Mouse (Mus musculus): ENCODE data around the gene Elmo3.

- TF ChIP-seq GATA1 (IDR thresholded peaks at IDR 0.05; ENCODE audit: borderline replicate concordance, low read length) (no peak), FLI1 (IDR thresholded peaks at IDR 0.05; ENCODE audit: low read length) (no peak)
Observed at GRCm38 (mm10) chr8:105270916-105271186, 34.5 kb upstream of the Elmo3 start.
